Mouse (Mus musculus) midbrain, embryonic 10.5 days (tissue): ENCODE data around the gene Man1a2. TPM values are rescaled to one million over a fixed set of nuclear protein-coding genes. Genes with fewer than 3 reads are reported as not detected.

Source experiments
- polyA plus RNA-seq: library from polyadenylated mRNA; unstranded; fragments of >200 nt; fragmentation: Nextera tagmentation; extraction: Ambion mirVana; gene quantifications from 2 replicates; pipeline ENCODE4 v1.2.1, GENCODE M21; 2016

The Man1a2 gene
- polyA plus RNA-seq, 1 experiment from 2014 or later, result 41.1 TPM

Other genes starting within 250 kb of the Man1a2 start
- gene Tent5c, start 196.2 kb downstream of the Man1a2 start, polyA plus RNA-seq, result 1.6 and 1.8 TPM in 2 replicates
- gene Vtcn1, start 140.0 kb upstream of the Man1a2 start, polyA plus RNA-seq, result 0.05 TPM in 1 of 2 replicates, not detected in the other
- gene Trim45, start 236.7 kb upstream of the Man1a2 start, polyA plus RNA-seq, result 5.3 and 6.1 TPM in 2 replicates